Mouse (Mus musculus) thymus, postnatal 10 days (tissue): ENCODE data around the gene Hmx1.

Source experiments
- DNase-seq, 2 experiments: peaks; one replicate each; pipeline ENCODE4 v3.0.0; 2021; ENCODE audit warnings: low spot score in 2 of 2

Hmx1 gene

DNA sequence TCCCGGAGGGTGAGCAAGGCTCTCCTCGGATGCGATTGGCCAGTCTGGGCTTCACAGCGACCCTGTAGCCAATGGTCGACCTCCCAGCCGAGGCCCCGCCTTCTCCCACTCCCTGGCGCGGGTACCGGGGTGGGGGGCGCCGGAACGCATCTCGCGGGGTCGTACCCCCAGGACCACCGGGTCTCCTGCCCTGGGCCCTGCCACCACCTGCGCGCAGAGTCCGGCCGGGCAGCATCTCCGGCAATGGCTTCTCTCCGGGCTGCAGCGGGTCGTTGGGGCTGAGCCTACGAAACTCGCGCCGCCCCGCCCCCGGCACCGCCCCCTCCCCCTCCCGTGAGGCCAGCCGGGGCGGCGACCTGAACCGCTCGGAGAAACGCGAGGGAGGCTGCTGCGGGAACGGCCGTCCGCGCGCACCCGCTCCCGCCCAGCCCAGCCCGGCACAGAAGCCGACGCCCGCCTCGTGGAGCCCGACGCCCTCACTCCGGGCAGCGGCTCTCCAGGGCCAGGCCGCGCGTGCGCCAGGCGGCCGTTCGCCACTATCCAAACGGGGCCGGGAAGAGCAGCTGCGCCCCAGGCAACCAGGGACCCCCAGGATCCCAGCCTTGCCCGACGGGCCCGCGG, at the start of gene Hmx1:
TSS of gene Hmx1 (plus strand) at position 618 of the 621 bp plus-strand sequence.
- no peak for DNase-seq

DNA sequence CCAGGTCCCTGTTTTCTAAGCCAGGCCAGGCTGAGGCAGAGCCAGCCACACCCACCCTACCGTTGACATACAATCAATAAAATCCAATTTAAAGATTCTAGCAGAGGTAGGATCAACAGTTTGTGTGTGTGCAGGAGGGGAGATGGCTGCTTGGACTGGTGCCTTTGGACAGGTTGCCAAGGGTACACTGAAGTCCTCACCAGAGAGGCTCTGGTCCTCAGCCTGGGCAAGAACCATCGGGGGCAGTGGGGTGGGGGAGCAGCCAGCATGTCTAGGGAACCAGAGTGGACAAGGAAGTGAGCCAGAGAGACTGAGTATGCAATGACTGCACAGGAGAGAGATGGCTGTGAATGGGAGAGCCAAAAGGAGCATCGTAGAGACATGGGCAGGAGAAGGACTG, 43.8 kb upstream of the Hmx1 start:
- no peak for DNase-seq

- DNase-seq, result peak; percentile 7 to 41
These were observed 40.1 kb upstream of the Hmx1 start for GRCm38 (mm10) chr5:35348794-35349193.

DNA sequence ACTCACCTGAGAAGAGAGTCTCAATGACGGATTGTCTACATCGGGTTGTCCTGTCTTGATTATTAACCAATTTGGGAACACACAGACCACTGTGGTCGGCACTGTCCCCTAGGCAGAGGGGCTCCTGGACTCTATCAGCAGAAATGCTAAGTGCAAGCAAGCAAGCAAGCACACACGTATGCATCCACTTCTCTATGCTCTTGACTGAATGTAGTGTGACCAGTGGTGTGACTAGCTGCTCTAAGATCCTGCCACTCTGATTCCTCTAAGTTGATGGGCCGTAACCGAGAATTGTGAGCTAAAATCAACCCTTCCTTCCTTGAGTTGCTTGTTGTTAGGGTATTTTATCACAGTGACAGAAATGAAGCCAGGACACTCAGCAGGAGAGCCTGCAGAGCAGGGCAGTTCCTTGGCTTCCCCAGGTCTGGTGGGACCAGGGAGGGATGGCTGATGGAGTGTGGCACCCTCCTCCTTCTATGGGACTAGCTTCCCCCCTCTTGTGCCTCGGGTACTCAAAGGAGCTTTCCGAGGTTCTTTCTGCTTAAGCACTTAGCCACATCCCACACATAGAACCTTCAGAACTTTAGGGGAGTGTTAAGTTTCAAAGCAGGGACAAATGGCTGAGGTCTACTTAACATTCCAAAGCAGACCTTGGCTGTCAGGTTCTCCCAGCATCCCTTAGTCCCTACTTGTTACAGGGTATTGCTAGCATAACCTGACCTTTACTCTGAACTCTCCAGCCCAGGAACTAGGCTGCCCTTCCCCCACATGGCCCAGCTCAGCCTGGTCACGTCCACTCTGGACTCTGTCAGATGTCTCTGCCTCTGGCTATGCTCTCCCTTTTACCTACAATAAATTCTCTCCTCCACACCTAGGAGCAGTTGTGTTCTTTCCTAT, 31.1 kb upstream of the Hmx1 start:
- DNase-seq, result no peak

DNA sequence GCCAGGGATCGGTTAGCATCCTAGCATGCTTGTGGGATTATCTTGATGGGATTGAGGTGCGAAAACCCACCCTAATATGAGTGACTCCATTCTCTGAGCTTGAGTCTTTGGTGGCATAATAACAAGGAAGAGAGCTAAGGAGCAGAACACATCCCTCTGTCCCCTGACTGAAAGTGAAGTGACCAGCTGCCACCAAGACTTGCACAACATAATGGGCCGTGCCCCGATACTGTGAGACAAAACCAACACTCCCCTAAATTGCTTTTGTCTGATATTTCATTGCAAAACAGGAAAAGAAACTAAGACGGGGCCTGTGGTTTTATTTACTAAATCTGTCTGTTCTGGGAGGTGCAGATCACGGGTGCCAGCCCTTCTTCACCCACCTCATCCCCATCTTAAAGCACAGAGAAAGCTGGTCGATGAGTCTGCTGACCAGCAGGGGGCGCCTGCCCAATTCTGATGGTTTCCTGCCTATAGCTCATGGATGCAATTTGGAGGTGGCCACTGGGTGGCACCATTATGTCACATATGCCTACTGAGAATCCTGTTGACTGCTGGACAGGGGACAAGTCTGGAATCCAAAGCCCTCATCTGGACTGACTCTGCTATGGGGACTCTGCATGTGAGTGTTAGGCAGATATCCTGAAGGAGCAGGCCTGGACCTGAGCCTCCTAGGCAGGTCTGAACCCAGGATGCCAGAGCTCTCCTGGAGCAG, 27.2 kb upstream of the Hmx1 start:
- DNase-seq, result peak; percentile 66 to 88

DNA sequence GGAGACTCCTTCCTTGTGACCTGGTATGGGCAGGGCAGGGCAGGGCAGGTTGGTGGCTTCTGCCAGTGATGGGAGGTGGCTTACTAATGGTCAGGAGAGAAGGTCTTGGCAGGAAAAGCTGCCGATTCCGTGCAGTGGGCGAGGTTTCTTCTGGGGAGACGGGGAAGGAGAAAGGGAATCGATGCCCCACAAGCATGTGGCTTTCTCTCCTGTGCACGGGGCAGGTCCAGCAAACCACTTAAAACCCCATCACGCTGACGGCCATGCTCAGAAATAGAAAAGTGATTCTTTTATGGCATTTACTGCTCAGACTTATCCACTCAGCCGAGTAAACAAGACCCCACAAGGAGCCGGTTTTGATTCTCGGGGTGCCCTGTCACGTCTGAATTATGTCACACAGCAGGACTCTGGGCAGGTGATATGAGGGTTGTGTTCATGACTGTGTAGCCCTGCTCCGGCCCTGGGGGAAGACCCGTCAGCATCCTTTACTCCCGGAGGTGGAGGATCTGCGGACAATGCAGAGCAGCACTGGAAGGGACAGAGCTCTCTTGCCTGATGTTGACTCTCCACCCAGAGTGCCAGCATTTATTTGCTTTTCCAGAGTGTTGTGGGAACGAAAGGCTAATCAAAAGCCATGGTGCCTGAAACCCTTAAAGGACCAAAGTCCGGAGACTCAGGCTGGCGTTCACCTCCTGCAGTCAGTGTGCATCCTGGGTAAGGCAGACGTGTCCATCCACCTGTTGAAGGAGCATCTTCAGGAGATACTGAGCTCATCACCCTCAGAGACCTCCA, 22.5 kb upstream of the Hmx1 start:
- no peak for DNase-seq

DNA sequence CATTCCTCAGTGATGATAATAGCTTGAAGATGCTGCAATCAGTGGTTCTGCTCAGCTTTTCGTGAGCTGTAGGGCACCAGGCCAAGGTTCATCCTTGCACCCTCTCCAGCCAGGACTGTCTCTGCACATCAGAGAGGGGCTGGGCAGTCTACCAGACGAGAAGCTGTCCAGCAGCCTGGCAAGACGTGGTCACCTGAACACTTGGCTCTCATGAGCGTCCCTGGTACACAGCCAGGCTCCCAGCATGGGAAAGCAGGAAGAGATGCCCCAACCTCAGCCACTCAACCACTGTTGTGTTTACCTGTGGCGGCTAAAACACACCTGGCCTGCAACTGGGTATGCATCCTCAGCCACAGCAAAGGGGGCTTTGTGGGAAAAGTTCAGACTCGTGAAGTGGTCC, 20.0 kb upstream of the Hmx1 start:
- DNase-seq, result no peak

GRCm38 (mm10) chr5:35379066-35379465, 9.8 kb upstream of the Hmx1 start:
- DNase-seq, result no peak

DNA sequence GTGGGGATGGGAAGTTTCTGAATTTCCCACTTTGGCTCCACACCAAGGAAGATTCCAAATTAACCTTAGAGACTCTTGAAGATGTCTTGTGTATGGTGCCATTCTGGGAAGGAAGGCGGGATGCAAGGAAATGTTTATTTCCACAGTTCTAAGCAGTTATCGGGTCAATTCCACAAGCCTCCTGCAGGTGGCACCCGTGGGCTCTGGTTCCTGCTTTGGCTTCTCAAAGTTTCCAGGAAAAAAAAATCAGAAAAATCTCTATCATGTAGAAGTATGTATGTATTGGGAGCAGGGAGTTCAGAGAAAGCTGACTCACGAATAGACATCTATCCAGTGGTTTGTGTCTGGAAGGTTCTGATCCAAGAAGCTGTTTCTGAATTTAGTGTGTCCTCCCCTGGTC, 9.1 kb upstream of the Hmx1 start:
- DNase-seq, result no peak

GRCm38 (mm10) chr5:35387834-35388490, 946 bp upstream of the Hmx1 start:
- no peak for DNase-seq

DNA sequence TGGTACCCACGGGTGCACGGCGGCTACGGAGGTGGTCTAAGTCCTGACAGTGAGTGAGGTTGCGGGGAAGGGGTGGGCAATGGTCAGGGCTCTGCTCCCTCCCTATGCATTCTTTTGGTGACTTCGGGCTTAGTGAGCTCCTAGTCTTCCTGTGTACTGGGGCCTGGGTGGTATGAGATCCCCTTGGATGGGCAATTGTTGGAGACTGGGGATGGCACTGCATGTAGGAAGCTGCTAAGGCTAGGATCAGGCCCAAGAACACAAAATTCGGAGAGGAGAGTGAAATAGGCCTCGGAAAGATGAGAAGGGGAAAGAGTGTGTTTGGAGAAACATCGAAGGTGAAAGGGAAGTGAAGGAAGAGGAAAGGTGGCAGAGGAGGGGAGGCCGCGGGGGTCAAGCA, 533 bp downstream of the Hmx1 start:
- DNase-seq, result no peak

GRCm38 (mm10) chr5:35389915-35390314, 1.0 kb downstream of the Hmx1 start:
- no peak for DNase-seq

- DNase-seq, result no peak
These were observed 2.1 kb downstream of the Hmx1 start for GRCm38 (mm10) chr5:35390848-35391655.

DNA sequence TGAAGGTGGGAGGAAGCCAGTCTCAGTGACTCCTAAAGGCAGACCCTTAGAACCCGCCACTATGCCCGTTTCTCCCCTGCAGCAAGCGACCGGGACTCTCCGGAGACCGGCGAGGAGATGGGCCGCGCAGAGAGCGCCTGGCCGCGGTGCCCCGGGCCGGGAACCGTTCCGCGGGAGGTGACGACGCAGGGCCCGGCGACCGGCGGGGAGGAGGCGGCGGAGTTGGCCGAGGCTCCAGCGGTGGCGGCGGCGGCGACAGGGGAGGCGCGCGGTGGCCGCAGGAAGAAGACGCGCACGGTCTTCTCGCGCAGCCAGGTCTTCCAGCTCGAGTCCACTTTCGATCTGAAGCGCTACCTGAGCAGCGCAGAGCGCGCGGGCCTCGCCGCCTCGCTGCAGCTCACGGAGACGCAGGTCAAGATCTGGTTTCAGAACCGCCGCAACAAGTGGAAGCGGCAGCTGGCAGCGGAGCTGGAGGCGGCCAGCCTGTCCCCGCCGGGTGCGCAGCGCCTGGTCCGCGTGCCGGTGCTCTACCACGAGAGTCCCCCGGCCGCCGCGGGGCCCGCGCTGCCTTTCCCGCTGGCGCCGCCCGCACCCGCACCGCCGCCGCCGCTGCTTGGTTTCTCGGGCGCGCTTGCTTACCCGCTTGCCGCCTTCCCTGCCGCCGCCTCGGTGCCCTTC, 2.9 kb downstream of the Hmx1 start:
- no peak for DNase-seq

- DNase-seq, result no peak
These were observed 3.4 kb downstream of the Hmx1 start for GRCm38 (mm10) chr5:35392334-35392695.

GRCm38 (mm10) chr5:35395566-35396440, 6.9 kb downstream of the Hmx1 start:
- no peak for DNase-seq

DNA sequence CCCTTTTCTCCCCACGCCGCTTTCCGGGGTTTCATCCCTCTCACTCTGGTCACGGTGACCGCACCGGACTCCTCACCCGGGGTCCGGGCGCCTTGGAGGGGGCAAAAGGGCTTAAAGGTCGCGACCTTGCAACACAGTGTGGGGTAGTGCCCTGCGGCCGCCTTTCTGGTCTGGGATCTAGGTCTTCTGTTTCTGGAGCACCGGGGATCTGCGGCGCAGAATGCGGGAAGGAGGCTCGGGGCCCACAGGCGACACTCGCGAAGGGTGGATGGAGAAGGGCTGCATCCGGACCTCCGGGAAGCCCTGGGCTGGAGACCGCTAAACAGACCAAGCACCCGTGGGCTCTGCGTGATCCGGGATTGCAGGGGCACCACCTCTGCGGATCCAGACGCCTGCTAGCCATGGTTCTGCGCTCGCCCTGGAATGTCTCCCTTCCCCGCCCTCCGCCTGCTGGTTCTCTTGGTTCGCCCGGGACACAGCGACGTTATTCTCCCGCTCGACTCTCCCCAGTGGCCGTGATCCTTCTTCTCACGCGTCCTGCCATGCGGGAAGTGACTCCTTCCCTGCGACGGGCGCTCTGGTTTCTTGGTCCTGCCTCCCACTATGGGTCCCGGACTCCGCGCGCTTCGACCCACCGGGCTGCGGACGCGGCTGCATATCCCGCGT, 8.2 kb downstream of the Hmx1 start:
- no peak for DNase-seq

GRCm38 (mm10) chr5:35397642-35398309, 8.9 kb downstream of the Hmx1 start:
- DNase-seq, result no peak
